Mouse (Mus musculus) midbrain, embryonic 12.5 days (tissue): ENCODE results near the gene Slc25a18. TPM values are rescaled to one million over a fixed set of nuclear protein-coding genes. Genes with fewer than 3 reads are reported as not detected.

ENCODE experiments used
- ATAC-seq: fragments of 200-750 bp; cut with Nextera tagmentation; 2 replicates; pipeline ENCODE4 v1.8.0; 2017; ENCODE audit warnings: low read depth, moderate TSS enrichment, moderate library complexity; ENCODE audit not compliant: low FRiP score
- H3K27ac ChIP-seq: fragments of 300-500 bp; sonication (generic); replicated peaks from 2 replicates; pipeline ENCODE4 v1.5.1; 2016; ENCODE audit warnings: mild to moderate bottlenecking
- H3K27me3 ChIP-seq: fragments of 300-500 bp; sonication (generic); 2 replicates; pipeline ENCODE4 v1.6.1; 2016; ENCODE audit warnings: mild to moderate bottlenecking
- H3K36me3 ChIP-seq: fragments of 300-500 bp; sonication (generic); 2 replicates; pipeline ENCODE4 v1.6.1; 2016
- H3K4me1 ChIP-seq: fragments of 300-500 bp; sonication (generic); 2 replicates; pipeline ENCODE4 v1.6.1; 2016
- H3K4me2 ChIP-seq: fragments of 300-500 bp; sonication (generic); replicated peaks from 2 replicates; pipeline ENCODE4 v1.6.1; 2016; ENCODE audit warnings: mild to moderate bottlenecking, moderate library complexity
- H3K4me3 ChIP-seq: fragments of 300-500 bp; sonication (generic); 2 replicates; pipeline ENCODE4 v1.5.1; 2016; ENCODE audit warnings: mild to moderate bottlenecking
- H3K9ac ChIP-seq: fragments of 300-500 bp; sonication (generic); replicated peaks from 2 replicates; pipeline ENCODE4 v1.6.1; 2016; ENCODE audit warnings: mild to moderate bottlenecking, moderate library complexity
- H3K9me3 ChIP-seq: fragments of 300-500 bp; sonication (generic); 2 replicates; pipeline ENCODE4 v1.6.1; 2016; ENCODE audit warnings: mild to moderate bottlenecking
- WGBS: fragments of 180-500 bp; shearing (Covaris S2); methylation state at CpG from one replicate; pipeline ENCODE4 v1.1.7; 2016; 5-methylcytosine and 5-hydroxymethylcytosine counted together
- polyA plus RNA-seq: library from polyadenylated mRNA; unstranded; fragments of >200 nt; fragmentation: Nextera tagmentation; extraction: Ambion mirVana; gene quantifications from 2 replicates; pipeline ENCODE4 v1.2.1, GENCODE M21; 2016

Gene Slc25a18
- 1.4 and 1.9 TPM in 2 replicates for polyA plus RNA-seq

GRCm38 (mm10) chr6:120773149-120773628 lies at the start of gene Slc25a18:
TSS of gene Slc25a18 (plus strand) at chr6:120773578.
- Histone ChIP-seq H3K9ac (peak within 1 kb of the TSS; percentile 37; the same call in 1 of the 2 replicates), H3K4me3 (no peak within 1 kb of the TSS)

GRCm38 (mm10) chr6:120725986-120726385 lies 47.4 kb upstream of the Slc25a18 start:
- no peaks in the 10 kb centered on the region for H3K27me3 ChIP-seq
- no peak overlapping the region for H3K4me2 ChIP-seq
- WGBS: 86% methylated on average over 2 of the region's 2 CpGs
- H3K4me3 ChIP-seq: no peak overlapping the region
- H3K27ac ChIP-seq: no peak overlapping the region
- no peak for ATAC-seq
- no peaks in the 10 kb centered on the region for H3K36me3 ChIP-seq
- no peak overlapping the region for H3K9ac ChIP-seq
- no peaks in the 10 kb centered on the region for H3K9me3 ChIP-seq
- H3K4me1 ChIP-seq: no peaks in the 10 kb centered on the region

More at GRCm38 (mm10) chr6:120773149-120773628, at the start of gene Slc25a18:
- peak; percentile 83 for ATAC-seq
- 26% methylated on average over 5 of the region's 5 CpGs for WGBS
- H3K36me3 ChIP-seq: peaks cover 12% of the 10 kb centered on the region; the same call in 1 of the 2 replicates
- H3K4me2 ChIP-seq: peak within 1 kb of the TSS; percentile 15; the same call in 1 of the 2 replicates
- no peaks in the 10 kb centered on the region for H3K27me3 ChIP-seq
- H3K4me1 ChIP-seq: peaks cover 26% of the 10 kb centered on the region
- no peaks in the 10 kb centered on the region for H3K9me3 ChIP-seq
- H3K27ac ChIP-seq: peak within 1 kb of the TSS; percentile 92

- no peaks in the 10 kb centered on the region for H3K27me3 ChIP-seq
- no peak for ATAC-seq
- peaks cover 29% of the 10 kb centered on the region for H3K36me3 ChIP-seq
- H3K27ac ChIP-seq: no peak overlapping the region; the same call in 1 of the 2 replicates
- H3K9me3 ChIP-seq: no peaks in the 10 kb centered on the region
- no peaks in the 10 kb centered on the region for H3K4me1 ChIP-seq
- no peak overlapping the region for H3K4me3 ChIP-seq
- H3K4me2 ChIP-seq: no peak overlapping the region
- WGBS: 91% methylated on average over 3 of the region's 3 CpGs
- no peak overlapping the region for H3K9ac ChIP-seq
Measured at GRCm38 (mm10) chr6:120736011-120736410, 37.4 kb upstream of the Slc25a18 start.

- Histone ChIP-seq H3K27ac (no peak overlapping the region), H3K4me3 (no peak overlapping the region), H3K27me3 (no peaks in the 10 kb centered on the region), H3K36me3 (peaks cover 30% of the 10 kb centered on the region), H3K4me1 (no peaks in the 10 kb centered on the region), H3K9me3 (no peaks in the 10 kb centered on the region), H3K9ac (no peak overlapping the region), H3K4me2 (no peak overlapping the region)
- ATAC-seq: peak; percentile 70; the same call in 1 of the 2 replicates
- 81% methylated on average over 3 of the region's 3 CpGs for WGBS
Measured at GRCm38 (mm10) chr6:120736566-120736965, 36.8 kb upstream of the Slc25a18 start.

GRCm38 (mm10) chr6:120743130-120743529 lies 30.2 kb upstream of the Slc25a18 start:
- no peaks in the 10 kb centered on the region for H3K4me1 ChIP-seq
- no peak overlapping the region for H3K9ac ChIP-seq
- no peaks in the 10 kb centered on the region for H3K9me3 ChIP-seq
- H3K36me3 ChIP-seq: peaks cover 18% of the 10 kb centered on the region
- no peak for ATAC-seq
- no peak overlapping the region for H3K27ac ChIP-seq
- 91% methylated on average over 2 of the region's 2 CpGs for WGBS
- H3K4me3 ChIP-seq: no peak overlapping the region
- no peak overlapping the region for H3K4me2 ChIP-seq
- no peaks in the 10 kb centered on the region for H3K27me3 ChIP-seq

GRCm38 (mm10) chr6:120744266-120744665 lies 29.1 kb upstream of the Slc25a18 start:
- no peak overlapping the region for H3K4me3 ChIP-seq
- no peaks in the 10 kb centered on the region for H3K27me3 ChIP-seq
- ATAC-seq: no peak
- H3K4me2 ChIP-seq: no peak overlapping the region
- no peaks in the 10 kb centered on the region for H3K4me1 ChIP-seq
- H3K36me3 ChIP-seq: 0 out of 2 replicates have a peak, but pooled peaks cover 21% of the 10 kb centered on the region
- H3K9ac ChIP-seq: no peak overlapping the region
- WGBS: 90% methylated on average over 7 of the region's 7 CpGs
- no peak overlapping the region for H3K27ac ChIP-seq
- no peaks in the 10 kb centered on the region for H3K9me3 ChIP-seq

- no peak overlapping the region for H3K9ac ChIP-seq
- no peaks in the 10 kb centered on the region for H3K27me3 ChIP-seq
- H3K4me2 ChIP-seq: no peak overlapping the region
- no peak overlapping the region for H3K4me3 ChIP-seq
- ATAC-seq: no peak
- H3K9me3 ChIP-seq: no peaks in the 10 kb centered on the region
- H3K4me1 ChIP-seq: no peaks in the 10 kb centered on the region
- H3K36me3 ChIP-seq: peaks cover 28% of the 10 kb centered on the region
- no peak overlapping the region for H3K27ac ChIP-seq
- WGBS: 89% methylated on average over 2 of the region's 2 CpGs
Measured at GRCm38 (mm10) chr6:120746416-120746815, 27.0 kb upstream of the Slc25a18 start.

GRCm38 (mm10) chr6:120761151-120761550 lies 12.2 kb upstream of the Slc25a18 start:
- Histone ChIP-seq H3K27me3 (no peaks in the 10 kb centered on the region), H3K27ac (no peak overlapping the region), H3K4me3 (no peak overlapping the region), H3K9ac (no peak overlapping the region), H3K9me3 (no peaks in the 10 kb centered on the region), H3K4me2 (no peak overlapping the region), H3K4me1 (no peaks in the 10 kb centered on the region), H3K36me3 (peaks cover 75% of the 10 kb centered on the region)
- no peak for ATAC-seq
- 86% methylated on average over 2 of the region's 2 CpGs for WGBS

- no peaks in the 10 kb centered on the region for H3K27me3 ChIP-seq
- no peak overlapping the region for H3K4me3 ChIP-seq
- no peaks in the 10 kb centered on the region for H3K9me3 ChIP-seq
- 93% methylated on average over 1 of the region's 1 CpGs for WGBS
- H3K36me3 ChIP-seq: peaks cover 34% of the 10 kb centered on the region; the same call in 1 of the 2 replicates
- H3K9ac ChIP-seq: no peak overlapping the region
- H3K27ac ChIP-seq: no peak overlapping the region
- H3K4me2 ChIP-seq: no peak overlapping the region
- no peak for ATAC-seq
- peaks cover 26% of the 10 kb centered on the region for H3K4me1 ChIP-seq
Measured at GRCm38 (mm10) chr6:120769972-120770371, 3.4 kb upstream of the Slc25a18 start.

- ATAC-seq: no peak
- peaks cover 20% of the 10 kb centered on the region; the same call in 1 of the 2 replicates for H3K36me3 ChIP-seq
Measured at GRCm38 (mm10) chr6:120771366-120771765, 2.0 kb upstream of the Slc25a18 start.

GRCm38 (mm10) chr6:120772025-120772424 lies 1.4 kb upstream of the Slc25a18 start:
- no peaks in the 10 kb centered on the region for H3K27me3 ChIP-seq
- no peak overlapping the region for H3K9ac ChIP-seq
- peaks cover 16% of the 10 kb centered on the region; the same call in 1 of the 2 replicates for H3K36me3 ChIP-seq
- H3K9me3 ChIP-seq: no peaks in the 10 kb centered on the region
- no peak overlapping the region for H3K4me2 ChIP-seq
- peak overlapping the region; percentile 92 for H3K27ac ChIP-seq
- H3K4me1 ChIP-seq: peaks cover 26% of the 10 kb centered on the region
- ATAC-seq: no peak
- no peak overlapping the region for H3K4me3 ChIP-seq

More at GRCm38 (mm10) chr6:120771366-120771765, 2.0 kb upstream of the Slc25a18 start:
- Histone ChIP-seq H3K27ac (no peak overlapping the region), H3K4me2 (no peak overlapping the region), H3K9me3 (no peaks in the 10 kb centered on the region), H3K27me3 (no peaks in the 10 kb centered on the region), H3K4me3 (no peak overlapping the region), H3K9ac (no peak overlapping the region), H3K4me1 (peaks cover 26% of the 10 kb centered on the region)
- 85% methylated on average over 1 of the region's 1 CpGs for WGBS

GRCm38 (mm10) chr6:120773763-120774162 lies 385 bp downstream of the Slc25a18 start:
- Histone ChIP-seq H3K4me2 (no peak overlapping the region), H3K9ac (peak overlapping the region; percentile 37; the same call in 1 of the 2 replicates), H3K27ac (peak overlapping the region; percentile 92), H3K27me3 (no peaks in the 10 kb centered on the region), H3K9me3 (no peaks in the 10 kb centered on the region), H3K36me3 (0 out of 2 replicates have a peak, but pooled peaks cover 6% of the 10 kb centered on the region), H3K4me1 (peaks cover 26% of the 10 kb centered on the region), H3K4me3 (no peak overlapping the region)
- WGBS: 56% methylated on average over 6 of the region's 6 CpGs
- peak; percentile 63 for ATAC-seq
